Mouse (Mus musculus): Measurements from ENCODE around the gene Olfr539. TPM values are rescaled to one million over a fixed set of nuclear protein-coding genes. Genes with fewer than 3 reads are reported as not detected.
"Not testable (repeated sequence)": the region's sequence is repeated elsewhere in the genome, so short reads cannot be mapped to it uniquely, and the experiment has no call there.

The Olfr539 gene
- not detected in 2 replicates for polyA plus RNA-seq (2015; fragmentation: Nextera tagmentation; extraction: Ambion mirVana)

- DNase-seq (ENCODE audit: low spot score), result no peak
Measured at GRCm38 (mm10) chr7:140659630-140660029, at the start of gene Olfr539. TSS of gene Olfr539 (plus strand) at chr7:140659930.

GRCm38 (mm10) chr7:140628670-140629069 lies 31.1 kb upstream of the Olfr539 start, which contains the start of gene Olfr61:
TSS of gene Olfr61 (plus strand) at chr7:140628970.
- not testable (repeated sequence) for DNase-seq (ENCODE audit: low spot score)

- no peak for DNase-seq (ENCODE audit: low spot score)
Measured at GRCm38 (mm10) chr7:140630559-140630958, 29.2 kb upstream of the Olfr539 start.

- DNase-seq (ENCODE audit: low spot score), result no peak
Measured at GRCm38 (mm10) chr7:140646152-140646551, 13.6 kb upstream of the Olfr539 start, which contains the start of gene Olfr53. TSS of gene Olfr53 (plus strand) at chr7:140646452.

GRCm38 (mm10) chr7:140670693-140671092 lies 11.0 kb downstream of the Olfr539 start:
- DNase-seq (ENCODE audit: low spot score), result not testable (repeated sequence)

- no peak for DNase-seq (ENCODE audit: low spot score)
Measured at GRCm38 (mm10) chr7:140675863-140676262, 16.1 kb downstream of the Olfr539 start.

GRCm38 (mm10) chr7:140679591-140679990 lies 19.9 kb downstream of the Olfr539 start:
- DNase-seq (ENCODE audit: low spot score), result not testable (repeated sequence)

GRCm38 (mm10) chr7:140681651-140682050 lies 21.9 kb downstream of the Olfr539 start, which contains the start of gene Olfr45:
TSS of gene Olfr45 (plus strand) at chr7:140681951.
- no peak for DNase-seq (ENCODE audit: low spot score)

- DNase-seq (ENCODE audit: low spot score), result no peak
Measured at GRCm38 (mm10) chr7:140696967-140697366, 37.2 kb downstream of the Olfr539 start, which contains the start of gene Olfr541. TSS of gene Olfr541 (plus strand) at chr7:140697267.

GRCm38 (mm10) chr7:140706348-140706747 lies 46.6 kb downstream of the Olfr539 start:
- DNase-seq (ENCODE audit: low spot score), result no peak

- no peak for DNase-seq (ENCODE audit: low spot score)
Measured at GRCm38 (mm10) chr7:140707536-140708284, 48.0 kb downstream of the Olfr539 start.

- DNase-seq (ENCODE audit: low spot score), result no peak
Measured at GRCm38 (mm10) chr7:140717155-140718055, 57.7 kb downstream of the Olfr539 start.

GRCm38 (mm10) chr7:140721095-140721494 lies 61.4 kb downstream of the Olfr539 start:
- DNase-seq (ENCODE audit: low spot score), result no peak

GRCm38 (mm10) chr7:140725558-140725957 lies 65.8 kb downstream of the Olfr539 start:
- no peak for DNase-seq (ENCODE audit: low spot score)

Other genes with a start within 250 kb of the Olfr539 start
- not detected in 2 replicates for gene Olfr532, start 238.3 kb upstream of the Olfr539 start, polyA plus RNA-seq (2015; fragmentation: Nextera tagmentation; extraction: Ambion mirVana)
- not detected in 2 replicates for gene Olfr533, start 196.6 kb upstream of the Olfr539 start, polyA plus RNA-seq (2015; fragmentation: Nextera tagmentation; extraction: Ambion mirVana)
- not detected in 2 replicates for gene Olfr535, start 175.7 kb upstream of the Olfr539 start, polyA plus RNA-seq (2015; fragmentation: Nextera tagmentation; extraction: Ambion mirVana)
- gene Olfr536, start 152.5 kb upstream of the Olfr539 start, polyA plus RNA-seq (2015; fragmentation: Nextera tagmentation; extraction: Ambion mirVana), result not detected in 2 replicates
- not detected in 2 replicates for gene Olfr538, start 92.0 kb upstream of the Olfr539 start, polyA plus RNA-seq (2015; fragmentation: Nextera tagmentation; extraction: Ambion mirVana)
- gene Olfr46, start 58.7 kb upstream of the Olfr539 start, polyA plus RNA-seq (2015; fragmentation: Nextera tagmentation; extraction: Ambion mirVana), result not detected in 2 replicates
- gene Olfr61, start 31.0 kb upstream of the Olfr539 start, polyA plus RNA-seq (2015; fragmentation: Nextera tagmentation; extraction: Ambion mirVana), result not detected in 2 replicates
- gene Olfr53, start 13.5 kb upstream of the Olfr539 start, polyA plus RNA-seq (2015; fragmentation: Nextera tagmentation; extraction: Ambion mirVana), result not detected in 2 replicates
- gene Olfr45, start 22.0 kb downstream of the Olfr539 start, polyA plus RNA-seq (2015; fragmentation: Nextera tagmentation; extraction: Ambion mirVana), result not detected in 2 replicates
- not detected in 2 replicates for gene Olfr541, start 37.3 kb downstream of the Olfr539 start, polyA plus RNA-seq (2015; fragmentation: Nextera tagmentation; extraction: Ambion mirVana)
- 0.13 and 0.18 TPM in 2 replicates for gene Cyp2e1, start 103.8 kb downstream of the Olfr539 start, polyA plus RNA-seq (2015; fragmentation: Nextera tagmentation; extraction: Ambion mirVana)
- gene Syce1, start 127.9 kb downstream of the Olfr539 start, polyA plus RNA-seq (2015; fragmentation: Nextera tagmentation; extraction: Ambion mirVana), result 0.61 and 0.84 TPM in 2 replicates
- 0.49 and 0.57 TPM in 2 replicates for gene Zfp941, start 162.2 kb downstream of the Olfr539 start, polyA plus RNA-seq (2015; fragmentation: Nextera tagmentation; extraction: Ambion mirVana)
- 3.6 and 4.0 TPM in 2 replicates for gene Urah, start 175.1 kb downstream of the Olfr539 start, polyA plus RNA-seq (2015; fragmentation: Nextera tagmentation; extraction: Ambion mirVana)
- gene Scgb1c1, start 185.6 kb downstream of the Olfr539 start, polyA plus RNA-seq (2015; fragmentation: Nextera tagmentation; extraction: Ambion mirVana), result 2.0 and 2.2 TPM in 2 replicates
- not detected in 2 replicates for gene Odf3, start 187.9 kb downstream of the Olfr539 start, polyA plus RNA-seq (2015; fragmentation: Nextera tagmentation; extraction: Ambion mirVana)
- gene Gm45785, start 196.4 kb downstream of the Olfr539 start, polyA plus RNA-seq (2015; fragmentation: Nextera tagmentation; extraction: Ambion mirVana), result not detected in 2 replicates
- gene Ric8a, start 197.0 kb downstream of the Olfr539 start, polyA plus RNA-seq (2015; fragmentation: Nextera tagmentation; extraction: Ambion mirVana), result 70.6 and 78.5 TPM in 2 replicates
- 42.8 and 52.4 TPM in 2 replicates for gene Bet1l, start 197.6 kb downstream of the Olfr539 start, polyA plus RNA-seq (2015; fragmentation: Nextera tagmentation; extraction: Ambion mirVana)
- gene Psmd13, start 222.0 kb downstream of the Olfr539 start, polyA plus RNA-seq (2015; fragmentation: Nextera tagmentation; extraction: Ambion mirVana), result 274 and 296 TPM in 2 replicates
- 17.5 and 19.4 TPM in 2 replicates for gene Sirt3, start 222.4 kb downstream of the Olfr539 start, polyA plus RNA-seq (2015; fragmentation: Nextera tagmentation; extraction: Ambion mirVana)
- gene Cox8b, start 240.5 kb downstream of the Olfr539 start, polyA plus RNA-seq (2015; fragmentation: Nextera tagmentation; extraction: Ambion mirVana), result 1.9 and 3.2 TPM in 2 replicates

All from thymus, postnatal 0 days (tissue).